Mouse (Mus musculus) kidney, postnatal 0 days (tissue): ENCODE results near the gene Phf21a. TPM values are rescaled to one million over a fixed set of nuclear protein-coding genes. Genes with fewer than 3 reads are reported as not detected.

Experiments
- ATAC-seq: fragments of 200-750 bp; cut with Nextera tagmentation; replicated peaks from 2 replicates; pipeline ENCODE4 v1.8.0; 2017; ENCODE audit warnings: low read depth, moderate number of reproducible peaks, moderate TSS enrichment, moderate library complexity; ENCODE audit not compliant: low FRiP score
- DNase-seq: peaks from one replicate; pipeline ENCODE4 v3.0.0-alpha.2; 2016; ENCODE audit warnings: low spot score
- H3K27ac ChIP-seq: fragments of 300-500 bp; sonication (generic); 2 replicates; pipeline ENCODE4 v1.5.1; 2014; ENCODE audit warnings: mild to moderate bottlenecking
- H3K27me3 ChIP-seq: fragments of 300-500 bp; sonication (generic); 2 replicates; pipeline ENCODE4 v1.6.1; 2014; ENCODE audit warnings: low read length, mixed read lengths; ENCODE audit not compliant: insufficient read depth
- H3K36me3 ChIP-seq: fragments of 300-500 bp; sonication (generic); 2 replicates; pipeline ENCODE4 v1.6.1; 2014; ENCODE audit warnings: low read length, mixed read lengths; ENCODE audit not compliant: insufficient read depth
- H3K4me1 ChIP-seq: fragments of 300-500 bp; sonication (generic); replicated peaks from 2 replicates; pipeline ENCODE4 v1.6.1; 2014; ENCODE audit warnings: antibody characterized with exemption, low read length, mixed read lengths; ENCODE audit not compliant: insufficient read depth
- H3K4me2 ChIP-seq: fragments of 300-500 bp; sonication (generic); 2 replicates; pipeline ENCODE4 v1.6.1; 2014; ENCODE audit warnings: mild to moderate bottlenecking, low read length, moderate library complexity, mixed read lengths
- H3K4me3 ChIP-seq: fragments of 300-500 bp; sonication (generic); replicated peaks from 2 replicates; pipeline ENCODE4 v1.5.1; 2014; ENCODE audit warnings: low read depth, low read length
- H3K9ac ChIP-seq: fragments of 300-500 bp; sonication (generic); 2 replicates; pipeline ENCODE4 v1.6.1; 2014; ENCODE audit warnings: low read depth, low read length
- H3K9me3 ChIP-seq: fragments of 300-500 bp; sonication (generic); replicated peaks from 2 replicates; pipeline ENCODE4 v1.6.1; 2016; ENCODE audit warnings: low read length, inconsistent platforms, mixed read lengths
- CTCF ChIP-seq: IDR thresholded peaks from 2 replicates; pipeline ENCODE4 v1.5.1; 2016; ENCODE audit warnings: antibody characterized with exemption, low read depth, mild to moderate bottlenecking, moderate library complexity
- WGBS: fragments of 180-500 bp; shearing (Covaris S2); extraction: QIAGEN DNeasy Blood & Tissue Kit; methylation state at CpG from one replicate; pipeline ENCODE4 v1.1.7; 2014; 5-methylcytosine and 5-hydroxymethylcytosine counted together
- polyA plus RNA-seq: library from polyadenylated mRNA; unstranded; fragments of >200 nt; fragmentation: Nextera tagmentation; extraction: Ambion mirVana; gene quantifications from 2 replicates; pipeline ENCODE4 v1.2.1, GENCODE M21; 2015

Gene Phf21a
- polyA plus RNA-seq, 1 experiment from 2014 or later, result 18.6 TPM

- ATAC-seq, result 0 out of 2 replicates have a peak, but pooled peaks have one; percentile 30
- Histone ChIP-seq H3K4me1 (no peaks in the 10 kb centered on the region), H3K9ac (no peak overlapping the region), H3K36me3 (peaks cover 45% of the 10 kb centered on the region), H3K9me3 (no peaks in the 10 kb centered on the region), H3K4me2 (no peak overlapping the region; the same call in 1 of the 2 replicates), H3K4me3 (no peak overlapping the region), H3K27me3 (no peaks in the 10 kb centered on the region), H3K27ac (peak overlapping the region; percentile 22; the same call in 1 of the 2 replicates)
- WGBS, result 44% methylated on average over 25 of the region's 25 CpGs
- TF ChIP-seq CTCF, result no peak
- DNase-seq, result no peak
Observed at GRCm38 (mm10) chr2:92360186-92360823, 267.4 kb downstream of the Phf21a start.

DNA sequence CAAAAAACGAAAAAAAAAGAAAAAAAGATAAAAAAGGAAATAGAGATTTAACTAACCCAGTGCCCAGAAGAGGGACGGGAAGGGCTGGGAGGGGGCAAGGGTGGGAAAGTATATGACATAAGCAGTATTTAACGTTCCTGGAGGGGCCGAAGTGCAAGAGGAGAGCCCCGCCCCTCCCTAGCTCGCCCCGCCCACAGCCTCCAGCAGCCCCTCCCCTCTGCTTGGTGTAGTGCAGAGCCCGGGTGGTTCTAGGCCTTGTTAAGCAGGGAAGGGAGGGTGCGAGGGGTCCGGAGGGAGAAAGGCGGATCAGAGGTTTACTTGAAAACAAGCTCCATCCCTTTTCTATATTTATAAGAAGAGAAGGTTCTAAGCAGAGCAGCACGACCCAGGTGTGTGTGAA lies 268.0 kb downstream of the Phf21a start:
- Histone ChIP-seq H3K36me3 (peaks cover 47% of the 10 kb centered on the region), H3K4me3 (no peak overlapping the region), H3K4me2 (no peak overlapping the region), H3K27ac (peak overlapping the region; percentile 22; the same call in 1 of the 2 replicates), H3K27me3 (no peaks in the 10 kb centered on the region), H3K9me3 (no peaks in the 10 kb centered on the region), H3K9ac (no peak overlapping the region), H3K4me1 (no peaks in the 10 kb centered on the region)
- 20% methylated on average over 12 of the region's 12 CpGs for WGBS
- DNase-seq, result peak; percentile 48
- TF ChIP-seq CTCF, result no peak
- ATAC-seq, result peak; percentile 68

DNA sequence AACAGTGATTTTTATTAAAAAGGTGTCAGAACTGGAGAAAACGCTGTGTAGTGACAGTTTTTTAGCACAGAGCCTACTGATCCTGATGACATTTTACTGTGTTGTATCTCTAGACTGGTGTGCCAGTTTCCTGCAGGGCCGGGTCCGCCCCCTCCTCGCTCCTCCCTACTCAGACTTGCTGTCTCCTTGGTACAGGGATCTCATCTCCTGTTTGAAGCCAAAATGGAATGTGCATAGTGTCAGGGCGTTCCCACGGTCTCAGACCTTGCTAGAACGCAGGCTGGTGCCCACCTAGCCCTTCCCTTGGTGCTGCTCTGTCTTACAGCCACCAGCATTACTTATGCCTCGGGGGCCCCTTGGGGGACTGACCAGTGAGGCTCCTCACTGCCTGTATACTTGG lies 268.9 kb downstream of the Phf21a start:
- Histone ChIP-seq H3K4me1 (no peaks in the 10 kb centered on the region), H3K4me2 (no peak overlapping the region), H3K27me3 (no peaks in the 10 kb centered on the region), H3K4me3 (no peak overlapping the region), H3K36me3 (peaks cover 54% of the 10 kb centered on the region), H3K9me3 (no peaks in the 10 kb centered on the region), H3K9ac (no peak overlapping the region), H3K27ac (no peak overlapping the region)
- 74% methylated on average over 8 of the region's 8 CpGs for WGBS
- TF ChIP-seq CTCF, result no peak
- DNase-seq, result no peak
- no peak for ATAC-seq

DNA sequence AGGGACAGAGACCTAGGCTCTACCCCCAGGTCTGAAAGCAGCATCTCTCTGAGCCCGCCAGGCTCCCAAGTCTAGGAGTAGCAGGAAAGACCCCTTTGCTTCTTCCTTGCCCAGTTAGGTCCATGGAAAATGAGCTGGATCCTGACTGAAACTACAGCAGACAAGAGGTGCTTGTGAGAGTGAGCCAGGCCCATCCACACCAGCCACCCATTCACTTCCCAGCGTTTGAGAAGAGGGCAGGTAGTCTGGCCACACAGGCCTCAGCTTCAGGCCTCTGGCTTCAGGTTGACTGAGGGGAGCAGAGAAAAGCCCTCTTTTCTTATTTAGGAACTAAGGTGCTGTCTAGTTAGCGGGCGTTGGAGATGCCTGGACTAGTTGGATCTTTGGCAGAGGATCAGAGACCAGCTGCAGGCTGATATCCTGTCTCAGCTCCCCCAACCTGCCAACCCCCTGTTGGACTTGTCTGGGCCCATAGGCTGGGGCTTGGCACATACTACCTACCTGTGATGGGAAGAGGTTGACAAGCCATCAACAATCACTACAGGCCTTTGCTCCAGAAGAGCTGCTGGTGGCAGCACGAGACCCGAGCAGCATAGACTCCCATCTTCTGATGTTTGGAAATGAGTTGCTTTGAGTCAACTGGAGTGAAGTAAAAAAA lies 269.8 kb downstream of the Phf21a start:
- no peak for TF ChIP-seq CTCF
- ATAC-seq, result no peak
- peaks cover 49% of the 10 kb centered on the region for H3K36me3 ChIP-seq
- no peaks in the 10 kb centered on the region for H3K9me3 ChIP-seq
- WGBS, result 89% methylated on average over 6 of the region's 6 CpGs
- H3K27ac ChIP-seq, result no peak overlapping the region
- H3K4me3 ChIP-seq, result no peak overlapping the region
- H3K4me1 ChIP-seq, result no peaks in the 10 kb centered on the region
- no peak overlapping the region for H3K9ac ChIP-seq
- H3K27me3 ChIP-seq, result no peaks in the 10 kb centered on the region
- no peak for DNase-seq
- no peak overlapping the region for H3K4me2 ChIP-seq

DNA sequence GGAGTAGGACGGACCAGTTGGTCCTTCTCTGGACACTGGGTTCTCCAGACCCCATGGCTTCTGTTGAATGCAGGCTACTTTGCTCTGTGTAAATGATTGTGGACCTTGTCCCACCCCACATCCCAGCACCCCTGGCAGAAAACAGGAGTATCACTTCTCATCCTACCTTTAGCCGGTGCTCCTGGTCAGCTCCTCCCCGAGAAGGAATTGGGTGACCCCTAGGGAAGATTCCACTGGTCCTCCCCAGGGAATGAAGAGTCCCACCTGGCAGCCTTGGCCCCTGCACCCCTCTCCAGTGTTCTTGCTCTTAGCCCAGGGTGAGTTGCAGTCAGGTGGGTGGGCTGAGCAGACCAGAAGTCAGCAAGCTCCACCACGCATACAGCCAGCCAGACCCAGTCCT lies 271.2 kb downstream of the Phf21a start:
- Histone ChIP-seq H3K4me1 (no peaks in the 10 kb centered on the region), H3K27me3 (no peaks in the 10 kb centered on the region), H3K27ac (no peak overlapping the region), H3K4me2 (no peak overlapping the region), H3K36me3 (peaks cover 39% of the 10 kb centered on the region; the same call in 1 of the 2 replicates), H3K9ac (no peak overlapping the region), H3K4me3 (no peak overlapping the region), H3K9me3 (no peaks in the 10 kb centered on the region)
- no peak for TF ChIP-seq CTCF
- DNase-seq (no peak), ATAC-seq (no peak)
- 86% methylated on average over 4 of the region's 4 CpGs for WGBS

- DNase-seq (no peak), ATAC-seq (no peak)
- no peak for TF ChIP-seq CTCF
- Histone ChIP-seq H3K9me3 (no peaks in the 10 kb centered on the region), H3K27ac (no peak overlapping the region), H3K9ac (no peak overlapping the region), H3K4me1 (no peaks in the 10 kb centered on the region), H3K36me3 (peaks cover 33% of the 10 kb centered on the region; the same call in 1 of the 2 replicates), H3K27me3 (no peaks in the 10 kb centered on the region), H3K4me3 (no peak overlapping the region), H3K4me2 (no peak overlapping the region)
- 90% methylated on average over 10 of the region's 10 CpGs for WGBS
Observed at GRCm38 (mm10) chr2:92365568-92365967, 272.7 kb downstream of the Phf21a start.
